Mouse (Mus musculus): ENCODE data around the gene Pate2. TPM values are rescaled to one million over a fixed set of nuclear protein-coding genes. Genes with fewer than 3 reads are reported as not detected.

Pate2 gene
- polyA plus RNA-seq, 1 experiment from 2014 or later: 1.1 TPM

Other genes with a start within 250 kb of the Pate2 start
- gene Cdon, start 149.2 kb upstream of the Pate2 start, polyA plus RNA-seq (2015; fragmentation: Nextera tagmentation; extraction: Ambion mirVana): 15.3 and 16.3 TPM in 2 replicates
- gene Gm1113, start 52.0 kb upstream of the Pate2 start, polyA plus RNA-seq (2015; fragmentation: Nextera tagmentation; extraction: Ambion mirVana): not detected in 2 replicates
- gene Ddx25, start 11.8 kb upstream of the Pate2 start, polyA plus RNA-seq (2015; fragmentation: Nextera tagmentation; extraction: Ambion mirVana): 2.3 and 2.8 TPM in 2 replicates
- gene Pus3, start 11.7 kb upstream of the Pate2 start, polyA plus RNA-seq (2015; fragmentation: Nextera tagmentation; extraction: Ambion mirVana): 17.6 and 18.9 TPM in 2 replicates
- 19.5 and 23.1 TPM in 2 replicates for gene Hyls1, start 114 bp downstream of the Pate2 start, polyA plus RNA-seq (2015; fragmentation: Nextera tagmentation; extraction: Ambion mirVana)
- gene Pate4, start 41.7 kb downstream of the Pate2 start, polyA plus RNA-seq (2015; fragmentation: Nextera tagmentation; extraction: Ambion mirVana): 0.27 TPM in 1 of 2 replicates, not detected in the other
- not detected in 2 replicates for gene Pate3, start 77.9 kb downstream of the Pate2 start, polyA plus RNA-seq (2015; fragmentation: Nextera tagmentation; extraction: Ambion mirVana)
- not detected in 2 replicates for gene Pate1, start 117.1 kb downstream of the Pate2 start, polyA plus RNA-seq (2015; fragmentation: Nextera tagmentation; extraction: Ambion mirVana)
- not detected in 2 replicates for gene Gm17677, start 170.8 kb downstream of the Pate2 start, polyA plus RNA-seq (2015; fragmentation: Nextera tagmentation; extraction: Ambion mirVana)
- gene Gm17727, start 207.8 kb downstream of the Pate2 start, polyA plus RNA-seq (2015; fragmentation: Nextera tagmentation; extraction: Ambion mirVana): not detected in 2 replicates
- not detected in 2 replicates for gene Gm27235, start 219.8 kb downstream of the Pate2 start, polyA plus RNA-seq (2015; fragmentation: Nextera tagmentation; extraction: Ambion mirVana)
- gene D730048I06Rik, start 219.8 kb downstream of the Pate2 start, polyA plus RNA-seq (2015; fragmentation: Nextera tagmentation; extraction: Ambion mirVana): not detected in 2 replicates

All from embryonic facial prominence, embryonic 15.5 days (tissue).